ENCODE assay signal across 26 mouse cellular contexts in genomic region chr7:19356311-19356710, GRCm38 (mm10). TPM values are rescaled to one million over a fixed set of nuclear protein-coding genes. Genes with fewer than 3 reads are reported as not detected.
"Had no signal": no experiment of that assay in that cellular context is flagged by ENCODE, and none has a peak within 500 bp of the region (broad histone marks: within the 10 kb centered on the region; RNA-seq: fewer than 3 reads in every experiment).

No protein-coding gene starts in this region.

- H3K9me3 ChIP-seq: heart, embryonic 13.5 days; heart, embryonic 15.5 days; hindbrain, embryonic 13.5 days; hindbrain, embryonic 15.5 days; kidney, embryonic 15.5 days; limb, embryonic 13.5 days; limb, embryonic 15.5 days; liver, embryonic 12.5 days had no signal

- H3K27ac ChIP-seq: heart, embryonic 13.5 days; heart, embryonic 15.5 days; hindbrain, embryonic 13.5 days; hindbrain, embryonic 15.5 days; hindbrain, postnatal 0 days; kidney, embryonic 15.5 days; kidney, postnatal 0 days; limb, embryonic 13.5 days; limb, embryonic 15.5 days; liver, embryonic 12.5 days had no signal

- H3K4me2 ChIP-seq: heart, embryonic 11.5 days; heart, embryonic 13.5 days; heart, embryonic 15.5 days; hindbrain, embryonic 13.5 days; hindbrain, embryonic 15.5 days; kidney, embryonic 15.5 days; limb, embryonic 13.5 days; limb, embryonic 15.5 days; liver, embryonic 12.5 days had no signal

- DNase-seq: gastrocnemius, postnatal 14 days; heart, adult 18-20 months; heart, postnatal 14 days; heart, postnatal 36 days; kidney, adult 11 months; kidney, adult 2 months; kidney, adult 9 months; kidney, postnatal 14 days; kidney, postnatal 36 days; layer of hippocampus, adult 9-11 months; layer of hippocampus, postnatal 36 days; left cerebral cortex, postnatal 4 days had no signal

- H3K9ac ChIP-seq: heart, embryonic 13.5 days; heart, embryonic 15.5 days; hindbrain, embryonic 13.5 days; hindbrain, embryonic 15.5 days; kidney, embryonic 15.5 days; limb, embryonic 13.5 days; limb, embryonic 15.5 days; liver, embryonic 12.5 days had no signal

- ATAC-seq: hindbrain, postnatal 0 days; intestine, embryonic 16.5 days; liver, embryonic 12.5 days had no signal

- H3K27me3 ChIP-seq: heart, embryonic 13.5 days; heart, embryonic 15.5 days; hindbrain, embryonic 13.5 days; kidney, embryonic 15.5 days; limb, embryonic 13.5 days; limb, embryonic 15.5 days; liver, embryonic 12.5 days had no signal

- H3K4me3 ChIP-seq: heart, embryonic 13.5 days; heart, embryonic 15.5 days; hindbrain, embryonic 13.5 days; hindbrain, embryonic 15.5 days; kidney, embryonic 15.5 days; limb, embryonic 13.5 days; limb, embryonic 15.5 days; liver, embryonic 12.5 days had no signal

RNA-seq across cellular contexts. Expression of gene Fosb, which starts 46.5 kb away (rescaled TPM):
- polyA plus RNA-seq: hindbrain, embryonic 11.5 days; limb, embryonic 11.5 days had no signal
